Comparison of ENCODE assay signal across 20 mouse cellular contexts in the genomic region with DNA sequence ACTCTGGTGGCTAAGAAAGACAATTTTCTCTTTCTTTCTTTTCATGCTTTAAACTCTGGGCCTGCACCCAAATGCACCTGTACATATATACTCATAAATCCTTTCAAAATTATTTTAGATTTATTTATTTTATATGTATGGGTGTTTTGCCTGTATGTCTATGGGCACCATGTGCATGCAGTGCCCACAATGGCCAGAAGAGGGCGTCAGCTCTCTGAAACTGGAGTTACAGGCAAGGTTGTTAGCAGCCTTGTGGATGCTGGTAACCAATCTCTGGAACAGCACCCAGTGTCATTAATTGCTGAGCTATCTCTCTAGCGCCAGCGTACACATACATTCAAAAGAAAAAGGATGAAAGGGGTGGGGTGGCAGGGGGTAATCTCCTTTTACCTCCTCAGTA. TPM values are rescaled to one million over a fixed set of nuclear protein-coding genes. Genes with fewer than 3 reads are reported as not detected.
DNase-seq lines count a peak whose midpoint lies in the region; TF ChIP-seq lines count a peak whose summit lies in the region.
"Had no signal": no experiment of that assay in that cellular context is flagged by ENCODE, and none has a peak within 500 bp of the region (broad histone marks: within the 10 kb centered on the region; RNA-seq: fewer than 3 reads in every experiment).

No protein-coding gene starts in this region.

- H3K4me1 ChIP-seq in kidney, adult 2 months (ENCODE audit: control insufficient read depth, insufficient read depth, low read length) = no peaks in the 10 kb centered on the region
- H3K4me1 ChIP-seq: liver, embryonic 13.5 days; neural tube, embryonic 12.5 days; stomach, embryonic 15.5 days had no signal

- no peak for DNase-seq in kidney, adult 2 months
- no peak for DNase-seq in kidney, postnatal 4 days
- peak; percentile 22 for DNase-seq in thymus, postnatal 14 days
- DNase-seq in thymus, postnatal 0 days (ENCODE audit: low spot score) = no peak
- DNase-seq in R1 (ENCODE audit: low read depth, low spot score) = peak; percentile 75
- peak; percentile 64 for DNase-seq in testis, postnatal 10 days (ENCODE audit: low spot score)
- DNase-seq in urinary bladder, postnatal 10 days (ENCODE audit: low spot score) = no peak
- no peak for DNase-seq in cerebellum, adult 8-10 months
- DNase-seq: adrenal gland, postnatal 36 days; heart, adult 18-20 months; heart, postnatal 14 days; kidney, postnatal 25 days; liver, embryonic 13.5 days had no signal

- H3K27ac ChIP-seq in kidney, adult 2 months (ENCODE audit: insufficient read depth, low read depth, low read length) = no peak overlapping the region
- H3K27ac ChIP-seq: embryonic facial prominence, embryonic 12.5 days; forebrain, embryonic 10.5 days; liver, embryonic 13.5 days; macrophage; midbrain, embryonic 13.5 days; neural tube, embryonic 12.5 days; stomach, embryonic 15.5 days had no signal

- H3K27me3 ChIP-seq in kidney, adult 2 months (replicated peaks; ENCODE audit: control insufficient read depth, insufficient read depth, low read length) = no peaks in the 10 kb centered on the region
- H3K27me3 ChIP-seq: embryonic facial prominence, embryonic 12.5 days; neural tube, embryonic 12.5 days; stomach, embryonic 15.5 days had no signal

- 66% methylated on average over 3 of the region's 3 CpGs for WGBS in kidney, adult 2 months

- H3K36me3 ChIP-seq in kidney, adult 2 months (ENCODE audit: control insufficient read depth, insufficient read depth, low read length) = no peaks in the 10 kb centered on the region
- H3K36me3 ChIP-seq: embryonic facial prominence, embryonic 12.5 days; forebrain, embryonic 10.5 days; liver, embryonic 13.5 days; midbrain, embryonic 13.5 days; neural tube, embryonic 12.5 days; stomach, embryonic 15.5 days had no signal

- no peak overlapping the region for H3K4me3 ChIP-seq in kidney, adult 2 months (ENCODE audit: insufficient read depth, low read depth, low read length)
- H3K4me3 ChIP-seq: embryonic facial prominence, embryonic 12.5 days; forebrain, embryonic 10.5 days; liver, embryonic 13.5 days; midbrain, embryonic 13.5 days; neural tube, embryonic 12.5 days; stomach, embryonic 15.5 days had no signal

- TF ChIP-seq POLR2A in kidney, adult 2 months (IDR thresholded peaks at IDR 0.05; ENCODE audit: low read depth, low read length) = no peak

- TF ChIP-seq CTCF in kidney, adult 2 months (conservative IDR thresholded peaks at IDR 0.05; ENCODE audit: insufficient read depth, insufficient read length, low read depth, low read length) = 0 out of 2 replicates have a peak, but pooled peaks have one; percentile 13

RNA-seq across cellular contexts. Expression of gene Fbxo17, which starts 5.6 kb away (rescaled TPM):
- polyA plus RNA-seq in kidney, adult 2 months (2012; rRNA removed) = 1.1 and 1.3 TPM in 2 replicates
- polyA plus RNA-seq in thymus, postnatal 0 days (2015; fragmentation: Nextera tagmentation; extraction: Ambion mirVana) = 3.8 and 6.3 TPM in 2 replicates

RNA-seq across cellular contexts. Expression of gene Fbxo27, which starts 18.3 kb away (rescaled TPM):
- polyA plus RNA-seq in kidney, adult 2 months (2012; rRNA removed) = 1.1 and 1.6 TPM in 2 replicates
- polyA plus RNA-seq in thymus, postnatal 0 days (2015; fragmentation: Nextera tagmentation; extraction: Ambion mirVana) = 15.7 and 16.3 TPM in 2 replicates
- polyA plus RNA-seq: macrophage had no signal

RNA-seq across cellular contexts. Expression of gene Mrps12, which starts 30.7 kb away (rescaled TPM):
- polyA plus RNA-seq in kidney, adult 2 months (2012; rRNA removed) = 79.8 and 96.7 TPM in 2 replicates
- polyA plus RNA-seq in thymus, postnatal 0 days (2015; fragmentation: Nextera tagmentation; extraction: Ambion mirVana) = 169 and 190 TPM in 2 replicates

RNA-seq across cellular contexts. Expression of gene Sars2, which starts 30.8 kb away (rescaled TPM):
- 19.4 and 22.9 TPM in 2 replicates for polyA plus RNA-seq in kidney, adult 2 months (2012; rRNA removed)
- polyA plus RNA-seq in thymus, postnatal 0 days (2015; fragmentation: Nextera tagmentation; extraction: Ambion mirVana) = 22.5 and 25.3 TPM in 2 replicates

RNA-seq across cellular contexts. Expression of gene Ccer2, which starts 45.0 kb away (rescaled TPM):
- not detected in 2 replicates for polyA plus RNA-seq in kidney, adult 2 months (2012; rRNA removed)
- polyA plus RNA-seq in thymus, postnatal 0 days (2015; fragmentation: Nextera tagmentation; extraction: Ambion mirVana) = 0.26 and 0.45 TPM in 2 replicates
- polyA plus RNA-seq: activated CD4-positive, CD25-positive, alpha-beta regulatory T cell, adult 4 months; forebrain, embryonic 10.5 days; liver, embryonic 13.5 days; macrophage; stomach, embryonic 15.5 days had no signal

Comparison
In these comparisons a context has a peak if more than half of its experiments do, and no peak if none do; other contexts are left out.
1. DNase-seq: peak in thymus, postnatal 14 days (single experiment), R1 (single experiment) and testis, postnatal 10 days (single experiment); none in kidney, adult 2 months (single experiment), kidney, postnatal 4 days (0 of 2), thymus, postnatal 0 days (single experiment), urinary bladder, postnatal 10 days (single experiment) and cerebellum, adult 8-10 months (single experiment).